Mouse (Mus musculus) ES-E14 (cell line): ENCODE measurements around the gene Gramd2. TPM values are rescaled to one million over a fixed set of nuclear protein-coding genes. Genes with fewer than 3 reads are reported as not detected.
A peak's percentile ranks its signal among the peaks of the same experiment; 100 is the strongest.

Source experiments
- DNase-seq: peaks from one replicate; pipeline ENCODE4 v3.0.0-alpha.2; 2013; ENCODE audit warnings: low read depth, low spot score
- H3K27ac ChIP-seq: 2 replicates; pipeline ENCODE4 v1.5.1; 2012; ENCODE audit warnings: low read depth, mild to moderate bottlenecking, low read length, moderate library complexity, mixed read lengths; ENCODE audit not compliant: poor library complexity, insufficient read depth, severe bottlenecking
- H3K36me3 ChIP-seq: 2 replicates; pipeline ENCODE4 v1.6.1; 2012; ENCODE audit warnings: mild to moderate bottlenecking, low read length, moderate library complexity, mixed read lengths; ENCODE audit not compliant: control insufficient read depth, poor library complexity, insufficient read depth, severe bottlenecking
- H3K4me1 ChIP-seq, 2 experiments: fragments of 150-350 bp in 1 of 2; sonication (generic) in 1 of 2; 2 replicates each; pipeline ENCODE4 v1.6.1; 2012; ENCODE audit warnings: low read length in 2 of 2, mild to moderate bottlenecking in 1 of 2, mixed read lengths in 1 of 2; ENCODE audit not compliant: control insufficient read depth in 2 of 2, insufficient read depth in 2 of 2, poor library complexity in 1 of 2
- H3K4me3 ChIP-seq, 2 experiments: fragments of 150-350 bp in 1 of 2; sonication (generic) in 1 of 2; 2 replicates each; pipeline ENCODE4 v1.5.1; 2012; ENCODE audit warnings: low read length in 2 of 2, low read depth in 1 of 2, mild to moderate bottlenecking in 1 of 2, mixed read lengths in 1 of 2; ENCODE audit not compliant: insufficient read depth in 1 of 2, poor library complexity in 1 of 2, severe bottlenecking in 1 of 2
- H3K9ac ChIP-seq: 2 replicates; pipeline ENCODE4 v1.6.1; 2012; ENCODE audit warnings: low read depth, mild to moderate bottlenecking, low read length, mixed read lengths; ENCODE audit not compliant: poor library complexity, insufficient read depth, severe bottlenecking
- H3K9me3 ChIP-seq: fragments of 150-350 bp; sonication (generic); 2 replicates; pipeline ENCODE4 v1.6.1; 2012; ENCODE audit warnings: low read depth, mild to moderate bottlenecking, low read length; ENCODE audit not compliant: control insufficient read depth, insufficient read depth
- CHD2 ChIP-seq: IDR thresholded peaks from 2 replicates; pipeline ENCODE4 v1.6.1; 2014; ENCODE audit warnings: mild to moderate bottlenecking, low read depth, low read length, inconsistent platforms
- HCFC1 ChIP-seq: IDR thresholded peaks from 2 replicates; pipeline ENCODE4 v1.6.1; 2012; ENCODE audit warnings: low read length, inconsistent platforms, borderline replicate concordance; ENCODE audit not compliant: insufficient read depth
- MAFK ChIP-seq: IDR thresholded peaks from 2 replicates; pipeline ENCODE4 v1.6.1; 2014; ENCODE audit warnings: mild to moderate bottlenecking, low read depth, low read length, inconsistent platforms; ENCODE audit not compliant: insufficient read depth
- ZC3H11A ChIP-seq: IDR thresholded peaks from 2 replicates; pipeline ENCODE4 v1.6.1; 2012; ENCODE audit warnings: low read depth, mild to moderate bottlenecking, inconsistent platforms, low read length, borderline replicate concordance
- ZNF384 ChIP-seq: IDR thresholded peaks from 2 replicates; pipeline ENCODE4 v1.6.1; 2012; ENCODE audit warnings: low read depth, low read length, inconsistent platforms
- in situ Hi-C, 2 experiments: fragments of 600-800 bp; cut with MboI; formaldehyde crosslinking; loops; one replicate each; pipeline ENCODE4 v1.15.1; 2025; ENCODE audit warnings: low sequenced_read_pairs in 2 of 2, inconsistent platforms in 1 of 2; ENCODE audit not compliant: unreplicated experiment in 2 of 2
- total RNA-seq: library from RNA; depleted of rRNA; stranded (reverse); fragments of 300-350 nt; gene quantifications from 2 replicates; pipeline ENCODE4 v1.2.3, GENCODE M21; 2012

The Gramd2 gene
- total RNA-seq, 1 experiment = 3.5 TPM

DNA sequence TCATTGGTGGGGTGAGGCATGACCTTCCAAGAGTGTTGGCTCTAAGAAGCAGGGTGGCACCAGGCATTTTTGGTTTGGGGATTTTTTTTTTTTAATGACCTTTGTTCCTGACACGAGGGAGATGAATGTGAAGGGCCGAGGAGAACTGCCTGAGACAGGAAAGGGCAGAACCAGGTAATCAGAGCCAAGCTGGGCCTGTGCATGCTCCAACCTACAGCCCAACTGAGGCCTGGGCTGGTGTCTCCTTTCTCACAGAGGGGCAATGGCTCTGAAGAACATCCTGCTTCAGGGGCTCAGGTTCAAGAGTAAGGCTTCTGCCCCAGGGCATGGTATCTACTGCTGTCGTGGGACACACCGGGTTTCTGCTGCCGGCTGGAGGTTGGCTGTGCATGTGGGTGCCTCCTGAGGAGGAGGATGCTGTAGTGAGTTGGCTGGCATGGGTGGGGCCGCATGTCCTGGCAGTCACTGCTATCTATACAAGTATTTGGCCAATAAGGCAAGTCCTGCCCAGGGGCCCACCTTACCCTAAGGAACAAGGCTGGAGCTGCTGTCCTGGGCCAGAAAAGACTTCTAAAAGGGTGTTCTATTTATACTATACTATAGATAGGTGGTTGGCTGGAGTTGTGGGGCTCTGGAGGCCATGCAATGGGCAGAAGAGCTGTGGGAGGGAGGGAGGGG lies 18.5 kb upstream of the Gramd2 start:
- in situ Hi-C loops = no loop called here
- peak overlapping the region; percentile 36 for H3K9ac ChIP-seq
- TF ChIP-seq ZC3H11A = no peak
- no peak overlapping the region for H3K27ac ChIP-seq
- peak overlapping the region; percentile 88 to 90; a peak in 3 of 4 replicates for H3K4me3 ChIP-seq
- H3K36me3 ChIP-seq = peaks cover 77% of the 10 kb centered on the region
- DNase-seq = no peak
- H3K4me1 ChIP-seq = peaks cover 0 to 21% of the 10 kb centered on the region in 2 experiments; a peak in 2 of 4 replicates
- H3K9me3 ChIP-seq = no peaks in the 10 kb centered on the region

DNA sequence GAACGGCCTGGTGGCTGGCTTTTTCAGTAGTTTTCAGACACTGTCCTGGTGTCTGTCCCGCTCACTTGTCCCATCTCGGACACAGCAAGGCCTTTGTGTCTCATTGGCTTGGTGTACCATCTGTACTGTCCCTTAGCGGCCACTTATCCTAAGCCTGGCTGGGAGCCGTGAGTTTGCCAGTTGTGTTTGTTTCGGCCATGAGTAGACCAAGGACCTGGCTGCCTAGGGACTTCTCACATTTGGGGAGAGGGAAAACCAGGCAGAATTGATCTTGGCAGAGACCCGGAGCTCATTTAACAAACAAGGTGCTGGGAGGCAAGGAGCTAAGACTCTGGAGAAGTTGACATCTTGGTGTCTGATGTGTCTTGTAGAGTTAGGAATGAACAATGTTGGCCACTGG lies 16.7 kb upstream of the Gramd2 start:
- no peak for DNase-seq
- peak overlapping the region in 1 of 2 experiments; percentile 20; a peak in 1 of 4 replicates for H3K4me3 ChIP-seq
- no peak overlapping the region for H3K9ac ChIP-seq
- H3K36me3 ChIP-seq = peaks cover 87% of the 10 kb centered on the region
- peaks cover 0 to 23% of the 10 kb centered on the region in 2 experiments; a peak in 2 of 4 replicates for H3K4me1 ChIP-seq
- in situ Hi-C loops = no loop called here
- no peak for TF ChIP-seq MAFK
- no peak for TF ChIP-seq CHD2
- TF ChIP-seq ZNF384 = no peak
- no peak for TF ChIP-seq HCFC1
- no peak for TF ChIP-seq ZC3H11A
- no peak overlapping the region; the same call in 1 of the 2 replicates for H3K27ac ChIP-seq
- no peaks in the 10 kb centered on the region for H3K9me3 ChIP-seq

- H3K36me3 ChIP-seq = peaks cover 89% of the 10 kb centered on the region
- in situ Hi-C loops = no loop called here
- H3K9ac ChIP-seq = no peak overlapping the region
- no peak overlapping the region for H3K4me3 ChIP-seq
- TF ChIP-seq ZC3H11A (no peak), HCFC1 (no peak), CHD2 (no peak), MAFK (no peak), ZNF384 (no peak)
- no peak overlapping the region for H3K27ac ChIP-seq
- DNase-seq = no peak
- peaks cover 0 to 23% of the 10 kb centered on the region in 2 experiments; a peak in 2 of 4 replicates for H3K4me1 ChIP-seq
- no peaks in the 10 kb centered on the region for H3K9me3 ChIP-seq
Observed at GRCm38 (mm10) chr9:59663957-59664356, 16.0 kb upstream of the Gramd2 start.

- Histone ChIP-seq H3K4me1 (peaks cover 0 to 23% of the 10 kb centered on the region in 2 experiments; a peak in 2 of 4 replicates), H3K4me3 (0 out of 4 replicates have a peak overlapping the region, but pooled peaks of 1 of the 2 experiments have one; percentile 3), H3K36me3 (peaks cover 91% of the 10 kb centered on the region), H3K9ac (no peak overlapping the region), H3K9me3 (no peaks in the 10 kb centered on the region), H3K27ac (no peak overlapping the region)
- in situ Hi-C loops = no loop called here
- TF ChIP-seq MAFK (no peak), ZNF384 (no peak), ZC3H11A (no peak), CHD2 (no peak), HCFC1 (no peak)
- DNase-seq = no peak
Observed at GRCm38 (mm10) chr9:59664664-59665256, 15.2 kb upstream of the Gramd2 start.
